ENCODE assay signal across 8 mouse cellular contexts in the genomic region with DNA sequence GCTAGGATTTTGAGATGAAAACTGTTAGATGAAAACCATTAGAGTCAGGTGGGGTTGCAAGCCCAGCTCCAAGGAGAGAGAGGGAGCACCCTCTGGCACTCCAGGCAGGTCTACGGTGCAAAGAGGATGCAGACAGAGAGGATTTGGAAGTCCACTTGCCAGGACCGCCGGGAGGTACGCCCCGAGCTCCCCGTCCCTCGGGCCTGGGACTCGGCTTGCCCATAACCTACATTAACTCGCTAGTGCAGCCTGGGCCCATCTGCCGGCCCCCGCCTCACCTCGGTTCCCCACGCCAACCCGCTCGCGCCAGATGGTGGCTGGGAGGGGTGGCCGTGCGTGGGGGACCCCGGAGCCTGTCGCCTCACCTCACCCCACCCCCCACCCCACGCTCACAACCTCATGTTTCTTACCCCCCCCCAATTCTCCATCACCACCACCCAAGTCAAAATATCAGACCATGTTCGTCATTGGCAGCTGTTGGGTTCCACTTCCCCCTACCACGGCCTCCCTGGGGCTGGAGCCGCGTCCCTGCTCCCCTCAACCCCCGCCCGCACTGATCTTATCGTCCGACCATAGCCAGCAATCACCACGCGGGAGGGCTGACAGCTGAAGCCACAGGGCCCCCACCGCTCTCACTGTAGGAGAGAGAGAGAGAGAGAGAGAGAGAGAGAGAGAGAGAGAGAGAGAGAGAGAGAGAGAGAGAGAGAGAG. TPM values are rescaled to one million over a fixed set of nuclear protein-coding genes. Genes with fewer than 3 reads are reported as not detected.
DNase-seq lines count a peak whose midpoint lies in the region; ATAC-seq and TF ChIP-seq lines count a peak whose summit lies in the region.

No protein-coding gene starts in this region.

- TF ChIP-seq POLR2A in cerebellum, adult 2 months (IDR thresholded peaks at IDR 0.05; ENCODE audit: borderline replicate concordance, insufficient read depth, low read length) = no peak

- no peak for ATAC-seq in heart, embryonic 12.5 days (ENCODE audit: insufficient number of reproducible peaks, low FRiP score)
- ATAC-seq in forebrain, embryonic 11.5 days (replicated peaks; ENCODE audit: low FRiP score) = no peak
- no peak for ATAC-seq in neural tube, embryonic 13.5 days (ENCODE audit: low read depth)

- H3K9ac ChIP-seq in heart, embryonic 12.5 days = peak overlapping the region; percentile 47; the same call in 1 of the 2 replicates
- no peak overlapping the region for H3K9ac ChIP-seq in forebrain, embryonic 11.5 days (ENCODE audit: low read length)
- H3K9ac ChIP-seq in neural tube, embryonic 13.5 days = no peak overlapping the region

- H3K4me1 ChIP-seq in heart, embryonic 12.5 days (replicated peaks) = peaks cover 64% of the 10 kb centered on the region
- peaks cover 39% of the 10 kb centered on the region for H3K4me1 ChIP-seq in forebrain, embryonic 11.5 days (replicated peaks; ENCODE audit: control insufficient read depth, insufficient read depth, low read length)
- H3K4me1 ChIP-seq in limb, embryonic 10.5 days = peaks cover 61% of the 10 kb centered on the region
- peaks cover 80% of the 10 kb centered on the region for H3K4me1 ChIP-seq in neural tube, embryonic 13.5 days (replicated peaks)
- H3K4me1 ChIP-seq in cerebellum, adult 2 months (ENCODE audit: control insufficient read depth, insufficient read depth, low read length) = peaks cover 16% of the 10 kb centered on the region

- no peaks in the 10 kb centered on the region for H3K9me3 ChIP-seq in heart, embryonic 12.5 days (replicated peaks)
- no peaks in the 10 kb centered on the region for H3K9me3 ChIP-seq in forebrain, embryonic 11.5 days (ENCODE audit: control insufficient read depth, low read length)
- H3K9me3 ChIP-seq in limb, embryonic 10.5 days (replicated peaks) = no peaks in the 10 kb centered on the region
- no peaks in the 10 kb centered on the region for H3K9me3 ChIP-seq in neural tube, embryonic 13.5 days

- H3K4me2 ChIP-seq in heart, embryonic 12.5 days = peak overlapping the region; percentile 85
- peak overlapping the region; percentile 5; the same call in 1 of the 2 replicates for H3K4me2 ChIP-seq in forebrain, embryonic 11.5 days (ENCODE audit: low read depth, low read length, severe bottlenecking)
- peak overlapping the region; percentile 77 for H3K4me2 ChIP-seq in neural tube, embryonic 13.5 days

- H3K27ac ChIP-seq in heart, embryonic 12.5 days (ENCODE audit: poor library complexity, severe bottlenecking) = no peak overlapping the region
- no peak overlapping the region for H3K27ac ChIP-seq in forebrain, embryonic 11.5 days (ENCODE audit: low read depth, low read length)
- H3K27ac ChIP-seq in limb, embryonic 10.5 days = no peak overlapping the region
- no peak overlapping the region for H3K27ac ChIP-seq in neural tube, embryonic 13.5 days (replicated peaks)
- no peak overlapping the region for H3K27ac ChIP-seq in cerebellum, adult 2 months (ENCODE audit: insufficient read depth, low read length)

- 7% methylated on average over 32 of the region's 32 CpGs for WGBS in heart, embryonic 12.5 days
- WGBS in forebrain, embryonic 11.5 days = 1% methylated on average over 31 of the region's 32 CpGs
- WGBS in limb, embryonic 10.5 days = 2% methylated on average over 32 of the region's 32 CpGs
- WGBS in neural tube, embryonic 13.5 days = under 1% methylated on average over 28 of the region's 32 CpGs
- WGBS in cerebellum, adult 2 months = 36% methylated on average over 31 of the region's 32 CpGs

- no peak for DNase-seq in heart, postnatal 10 days
- no peak for DNase-seq in forebrain, embryonic 11.5 days (ENCODE audit: low spot score)
- DNase-seq in limb, embryonic 10.5 days (ENCODE audit: low spot score) = peak; percentile 46
- no peak for DNase-seq in layer of hippocampus, adult 8-10 months (ENCODE audit: low spot score in 2 of 2)
- DNase-seq in cerebellum, adult 2 months = no peak
- DNase-seq in spleen, postnatal 14 days (ENCODE audit: low spot score in 2 of 2) = no peak

- intact Hi-C loops in heart, postnatal 10 days (cut with DNase I) = no loop called here

- H3K27me3 ChIP-seq in heart, embryonic 12.5 days (replicated peaks) = peaks cover 90% of the 10 kb centered on the region
- peaks cover 97% of the 10 kb centered on the region for H3K27me3 ChIP-seq in forebrain, embryonic 11.5 days (ENCODE audit: control insufficient read depth, insufficient read depth, low read length)
- peaks cover 97% of the 10 kb centered on the region for H3K27me3 ChIP-seq in limb, embryonic 10.5 days (ENCODE audit: low read depth, poor library complexity, severe bottlenecking)
- peaks cover 96% of the 10 kb centered on the region for H3K27me3 ChIP-seq in neural tube, embryonic 13.5 days
- no peaks in the 10 kb centered on the region for H3K27me3 ChIP-seq in cerebellum, adult 2 months (ENCODE audit: control insufficient read depth, insufficient read depth, low read length)

- TF ChIP-seq CTCF in cerebellum, adult 2 months (IDR thresholded peaks at IDR 0.05; ENCODE audit: borderline replicate concordance, insufficient read depth, low read depth, low read length) = no peak

- no peaks in the 10 kb centered on the region for H3K36me3 ChIP-seq in heart, embryonic 12.5 days
- no peaks in the 10 kb centered on the region for H3K36me3 ChIP-seq in forebrain, embryonic 11.5 days (ENCODE audit: control insufficient read depth, insufficient read depth, low read length)
- H3K36me3 ChIP-seq in limb, embryonic 10.5 days = no peaks in the 10 kb centered on the region
- no peaks in the 10 kb centered on the region for H3K36me3 ChIP-seq in neural tube, embryonic 13.5 days

- peak overlapping the region; percentile 57 for H3K4me3 ChIP-seq in heart, embryonic 12.5 days
- H3K4me3 ChIP-seq in forebrain, embryonic 11.5 days (ENCODE audit: low read depth, low read length) = no peak overlapping the region
- peak overlapping the region; percentile 59 for H3K4me3 ChIP-seq in limb, embryonic 10.5 days
- peak overlapping the region; percentile 45 for H3K4me3 ChIP-seq in neural tube, embryonic 13.5 days
- H3K4me3 ChIP-seq in cerebellum, adult 2 months (replicated peaks; ENCODE audit: insufficient read depth, low read depth, low read length) = no peak overlapping the region

RNA-seq across cellular contexts. Expression of gene Dll4, which starts 1.6 kb away (rescaled TPM):
- polyA plus RNA-seq in heart, embryonic 12.5 days (2016; fragmentation: Nextera tagmentation; extraction: Ambion mirVana) = 6.5 and 6.8 TPM in 2 replicates
- total RNA-seq in heart, postnatal 10 days (2021) = 10 to 100 TPM; 23.8 to 27.9 TPM
- 2.8 and 3.7 TPM in 2 replicates for polyA plus RNA-seq in forebrain, embryonic 11.5 days (2014; fragmentation: Nextera tagmentation; extraction: Ambion mirVana)
- polyA plus RNA-seq in limb, embryonic 10.5 days (2016; fragmentation: Nextera tagmentation; extraction: Ambion mirVana) = 5.3 and 6.0 TPM in 2 replicates
- 4.9 and 5.3 TPM in 2 replicates for polyA plus RNA-seq in neural tube, embryonic 13.5 days (2015; fragmentation: Nextera tagmentation; extraction: Ambion mirVana)
- total RNA-seq in layer of hippocampus, adult 8-10 months (2022) = 1 to 10 TPM; 2.1 to 3.7 (median 3.2) TPM
- 3.1 and 4.1 TPM in 2 replicates for polyA plus RNA-seq in cerebellum, adult 2 months (2012; rRNA removed)

RNA-seq across cellular contexts. Expression of gene Chac1, which starts 27.0 kb away (rescaled TPM):
- 0.12 and 0.31 TPM in 2 replicates for polyA plus RNA-seq in heart, embryonic 12.5 days (2016; fragmentation: Nextera tagmentation; extraction: Ambion mirVana)
- 1 to 10 TPM; 3.5 to 7.5 TPM for total RNA-seq in heart, postnatal 10 days (2021)
- polyA plus RNA-seq in forebrain, embryonic 11.5 days (2014; fragmentation: Nextera tagmentation; extraction: Ambion mirVana) = 0.90 and 2.0 TPM in 2 replicates
- polyA plus RNA-seq in limb, embryonic 10.5 days (2016; fragmentation: Nextera tagmentation; extraction: Ambion mirVana) = 0.62 and 0.86 TPM in 2 replicates
- 6.2 TPM in 2 replicates for polyA plus RNA-seq in neural tube, embryonic 13.5 days (2015; fragmentation: Nextera tagmentation; extraction: Ambion mirVana)
- 1 to 10 TPM; 5.1 to 6.4 (median 6.4) TPM for total RNA-seq in layer of hippocampus, adult 8-10 months (2022)
- polyA plus RNA-seq in cerebellum, adult 2 months (2012; rRNA removed) = 8.1 and 9.8 TPM in 2 replicates

RNA-seq across cellular contexts. Expression of gene Vps18, which starts 35.5 kb away (rescaled TPM):
- 15.2 and 15.8 TPM in 2 replicates for polyA plus RNA-seq in heart, embryonic 12.5 days (2016; fragmentation: Nextera tagmentation; extraction: Ambion mirVana)
- 10 to 100 TPM; 13.4 to 13.7 TPM for total RNA-seq in heart, postnatal 10 days (2021)
- polyA plus RNA-seq in forebrain, embryonic 11.5 days (2014; fragmentation: Nextera tagmentation; extraction: Ambion mirVana) = 18.5 and 20.5 TPM in 2 replicates
- polyA plus RNA-seq in limb, embryonic 10.5 days (2016; fragmentation: Nextera tagmentation; extraction: Ambion mirVana) = 23.0 and 26.9 TPM in 2 replicates
- polyA plus RNA-seq in neural tube, embryonic 13.5 days (2015; fragmentation: Nextera tagmentation; extraction: Ambion mirVana) = 23.9 and 24.2 TPM in 2 replicates
- 10 to 100 TPM; 42.9 to 47.2 (median 45.5) TPM for total RNA-seq in layer of hippocampus, adult 8-10 months (2022)
- polyA plus RNA-seq in cerebellum, adult 2 months (2012; rRNA removed) = 37.8 and 38.8 TPM in 2 replicates

RNA-seq across cellular contexts. Expression of gene Rhov, which starts 52.9 kb away (rescaled TPM):
- 0.10 and 0.13 TPM in 2 replicates for polyA plus RNA-seq in heart, embryonic 12.5 days (2016; fragmentation: Nextera tagmentation; extraction: Ambion mirVana)
- total RNA-seq in heart, postnatal 10 days (2021) = not detected
- 0.83 and 0.90 TPM in 2 replicates for polyA plus RNA-seq in forebrain, embryonic 11.5 days (2014; fragmentation: Nextera tagmentation; extraction: Ambion mirVana)
- 2.7 and 7.6 TPM in 2 replicates for polyA plus RNA-seq in limb, embryonic 10.5 days (2016; fragmentation: Nextera tagmentation; extraction: Ambion mirVana)
- 18.3 and 19.1 TPM in 2 replicates for polyA plus RNA-seq in neural tube, embryonic 13.5 days (2015; fragmentation: Nextera tagmentation; extraction: Ambion mirVana)
- 1 to 10 TPM; 8.5 to 10.0 (median 9.7) TPM for total RNA-seq in layer of hippocampus, adult 8-10 months (2022)
- 8.4 and 10.4 TPM in 2 replicates for polyA plus RNA-seq in cerebellum, adult 2 months (2012; rRNA removed)

Comparison
In these comparisons a context has a peak if more than half of its experiments do, and no peak if none do; other contexts are left out.
1. H3K4me2 ChIP-seq: peak in every context shown above with its lines; median percentile 85 in heart, embryonic 12.5 days; 77 in neural tube, embryonic 13.5 days; 5 in forebrain, embryonic 11.5 days.
2. H3K4me3 ChIP-seq: peak in heart, embryonic 12.5 days (single experiment), limb, embryonic 10.5 days (single experiment) and neural tube, embryonic 13.5 days (single experiment); none in forebrain, embryonic 11.5 days (single experiment) and cerebellum, adult 2 months (single experiment).